ENCODE assay signal across 10 mouse cellular contexts in genomic region chr14:30828077-30828476, GRCm38 (mm10). TPM values are rescaled to one million over a fixed set of nuclear protein-coding genes. Genes with fewer than 3 reads are reported as not detected.
A peak's percentile ranks its signal among the peaks of the same experiment; 100 is the strongest.
DNase-seq lines count a peak whose midpoint lies in the region; ATAC-seq and TF ChIP-seq lines count a peak whose summit lies in the region.
"Had no signal": no experiment of that assay in that cellular context is flagged by ENCODE, and none has a peak within 500 bp of the region (broad histone marks: within the 10 kb centered on the region; RNA-seq: fewer than 3 reads in every experiment).

No protein-coding gene starts in this region.

- no peaks in the 10 kb centered on the region for H3K36me3 ChIP-seq in liver, adult 2 months (ENCODE audit: control insufficient read depth, insufficient read depth, low read length)
- no peaks in the 10 kb centered on the region for H3K36me3 ChIP-seq in liver, embryonic 13.5 days
- no peaks in the 10 kb centered on the region for H3K36me3 ChIP-seq in stomach, embryonic 15.5 days
- no peaks in the 10 kb centered on the region for H3K36me3 ChIP-seq in midbrain, embryonic 14.5 days (ENCODE audit: control insufficient read depth, insufficient read depth, low read length)

- H3K4me1 ChIP-seq in liver, adult 2 months (ENCODE audit: control insufficient read depth, insufficient read depth, low read length) = peaks cover 13% of the 10 kb centered on the region
- H3K4me1 ChIP-seq in liver, embryonic 13.5 days (replicated peaks) = peaks cover 70% of the 10 kb centered on the region
- peaks cover 34% of the 10 kb centered on the region for H3K4me1 ChIP-seq in stomach, embryonic 15.5 days
- H3K4me1 ChIP-seq in midbrain, embryonic 14.5 days (ENCODE audit: control insufficient read depth, insufficient read depth, low read length) = peaks cover 16% of the 10 kb centered on the region

- WGBS in liver, adult 2 months = 69% methylated on average over 4 of the region's 4 CpGs
- 82% methylated on average over 4 of the region's 4 CpGs for WGBS in liver, embryonic 13.5 days (ENCODE audit: insufficient replicate concordance)
- 61% methylated on average over 4 of the region's 4 CpGs for WGBS in stomach, embryonic 15.5 days
- 89% methylated on average over 4 of the region's 4 CpGs for WGBS in midbrain, embryonic 14.5 days

- ATAC-seq in liver, embryonic 13.5 days (ENCODE audit: low read depth) = no peak
- ATAC-seq in stomach, embryonic 15.5 days (ENCODE audit: insufficient read depth, low FRiP score, low read depth) = no peak
- no peak for ATAC-seq in midbrain, embryonic 14.5 days (ENCODE audit: low FRiP score, low TSS enrichment)

- no peak for TF ChIP-seq CTCF in liver, adult 2 months (IDR thresholded peaks at IDR 0.05; ENCODE audit: low read depth, low read length)

- peak overlapping the region; percentile 93 for H3K4me2 ChIP-seq in liver, embryonic 13.5 days
- H3K4me2 ChIP-seq in stomach, embryonic 15.5 days = no peak overlapping the region
- H3K4me2 ChIP-seq in midbrain, embryonic 14.5 days (ENCODE audit: low read length) = no peak overlapping the region

- H3K4me3 ChIP-seq in liver, adult 2 months (ENCODE audit: insufficient read depth, low read depth, low read length) = no peak overlapping the region
- no peak overlapping the region for H3K4me3 ChIP-seq in liver, embryonic 13.5 days (replicated peaks)
- H3K4me3 ChIP-seq in stomach, embryonic 15.5 days (replicated peaks) = no peak overlapping the region
- H3K4me3 ChIP-seq in midbrain, embryonic 14.5 days (replicated peaks; ENCODE audit: low read depth, low read length) = no peak overlapping the region

- H3K9me3 ChIP-seq in liver, embryonic 13.5 days (replicated peaks) = no peaks in the 10 kb centered on the region
- H3K9me3 ChIP-seq in stomach, embryonic 15.5 days = no peaks in the 10 kb centered on the region
- no peaks in the 10 kb centered on the region for H3K9me3 ChIP-seq in midbrain, embryonic 14.5 days (ENCODE audit: control insufficient read depth, low read length)

- peak; percentile 15 for DNase-seq in adrenal gland, postnatal 25 days
- no peak for DNase-seq in adrenal gland, adult 8-10 months
- DNase-seq in liver, adult 2 months (ENCODE audit: extremely low read depth, low read depth, low spot score) = peak; percentile 28
- DNase-seq in liver = no peak
- no peak for DNase-seq in liver, embryonic 13.5 days
- DNase-seq in layer of hippocampus, postnatal 25 days (ENCODE audit: extremely low spot score in 1 of 2, low spot score in 1 of 2) = no peak
- no peak for DNase-seq in midbrain, embryonic 14.5 days
- DNase-seq: cerebellum, postnatal 36 days; thymus, postnatal 4 days had no signal

- no peak for TF ChIP-seq POLR2A in liver, adult 2 months (IDR thresholded peaks at IDR 0.05; ENCODE audit: extremely low read depth, insufficient read depth, low read length)

- H3K27ac ChIP-seq in liver, adult 2 months (replicated peaks; ENCODE audit: insufficient read depth, low read depth, low read length) = peak overlapping the region; percentile 58
- H3K27ac ChIP-seq in liver, embryonic 13.5 days = peak overlapping the region; percentile 85
- H3K27ac ChIP-seq in stomach, embryonic 15.5 days = peak overlapping the region; percentile 13; the same call in 1 of the 2 replicates
- H3K27ac ChIP-seq in midbrain, embryonic 14.5 days (replicated peaks; ENCODE audit: low read depth, low read length) = no peak overlapping the region

- H3K27me3 ChIP-seq in liver, adult 2 months (ENCODE audit: control insufficient read depth, insufficient read depth, low read length) = no peaks in the 10 kb centered on the region
- no peaks in the 10 kb centered on the region for H3K27me3 ChIP-seq in liver, embryonic 13.5 days
- H3K27me3 ChIP-seq in stomach, embryonic 15.5 days (replicated peaks) = no peaks in the 10 kb centered on the region
- no peaks in the 10 kb centered on the region for H3K27me3 ChIP-seq in midbrain, embryonic 14.5 days (ENCODE audit: control insufficient read depth, insufficient read depth, low read length)

- peaks cover 24% of the 10 kb centered on the region for H3K79me2 ChIP-seq in liver, adult 2 months (ENCODE audit: control insufficient read depth, insufficient read depth, low read length)

- H3K9ac ChIP-seq in liver, adult 2 months (ENCODE audit: low read depth, low read length) = no peak overlapping the region; the same call in 1 of the 2 replicates
- no peak overlapping the region for H3K9ac ChIP-seq in liver, embryonic 13.5 days
- H3K9ac ChIP-seq in stomach, embryonic 15.5 days = no peak overlapping the region
- no peak overlapping the region for H3K9ac ChIP-seq in midbrain, embryonic 14.5 days (replicated peaks; ENCODE audit: low read length)

RNA-seq across cellular contexts. Expression of gene Tmem110, which starts 2.7 kb away (rescaled TPM):
- 15.4 and 27.1 TPM in 2 replicates for total RNA-seq in adrenal gland, postnatal 25 days (2021)
- 10 to 100 TPM; 20.1 to 23.7 (median 22.8) TPM for total RNA-seq in adrenal gland, adult 8-10 months (2022)
- 3.7 and 4.1 TPM in 2 replicates for total RNA-seq in liver, adult 2 months (2014; rRNA removed)
- 7.5 and 8.2 TPM in 2 replicates for polyA plus RNA-seq in liver, adult 2 months (2012; rRNA removed)
- 11.6 and 11.8 TPM in 2 replicates for polyA plus RNA-seq in liver, embryonic 13.5 days (2015; fragmentation: Nextera tagmentation; extraction: Ambion mirVana)
- 24.3 and 26.3 TPM in 2 replicates for polyA plus RNA-seq in stomach, embryonic 15.5 days (2015; fragmentation: Nextera tagmentation; extraction: Ambion mirVana)
- 10 to 100 TPM; 19.2 to 24.6 TPM for total RNA-seq in layer of hippocampus, postnatal 25 days (2021)
- polyA plus RNA-seq in midbrain, embryonic 14.5 days (2014; fragmentation: Nextera tagmentation; extraction: Ambion mirVana) = 16.1 and 18.7 TPM in 2 replicates

RNA-seq across cellular contexts. Expression of gene Mustn1, which starts 50.9 kb away (rescaled TPM):
- total RNA-seq in adrenal gland, postnatal 25 days (2021) = 2.5 and 3.3 TPM in 2 replicates
- total RNA-seq in adrenal gland, adult 8-10 months (2022) = 1 to 10 TPM; 1.7 to 2.9 (median 2.7) TPM
- 1.0 and 2.3 TPM in 2 replicates for total RNA-seq in liver, adult 2 months (2014; rRNA removed)
- polyA plus RNA-seq in liver, adult 2 months (2012; rRNA removed) = 4.1 and 4.4 TPM in 2 replicates
- 0.56 and 0.60 TPM in 2 replicates for polyA plus RNA-seq in liver, embryonic 13.5 days (2015; fragmentation: Nextera tagmentation; extraction: Ambion mirVana)
- 6.0 and 6.6 TPM in 2 replicates for polyA plus RNA-seq in stomach, embryonic 15.5 days (2015; fragmentation: Nextera tagmentation; extraction: Ambion mirVana)
- total RNA-seq in layer of hippocampus, postnatal 25 days (2021) = 1 to 10 TPM; 1.3 TPM
- polyA plus RNA-seq in midbrain, embryonic 14.5 days (2014; fragmentation: Nextera tagmentation; extraction: Ambion mirVana) = 0.18 and 0.34 TPM in 2 replicates

RNA-seq across cellular contexts. Expression of gene Itih4, which starts 58.2 kb away (rescaled TPM):
- 0.46 and 17.5 TPM in 2 replicates for total RNA-seq in adrenal gland, postnatal 25 days (2021)
- total RNA-seq in adrenal gland, adult 8-10 months (2022) = 1 to 10 TPM in 3 of 4 experiments, under 1 TPM in 1; 0.65 to 4.7 (median 2.9) TPM
- total RNA-seq in liver, adult 2 months (2014; rRNA removed) = 1,004 and 1,280 TPM in 2 replicates
- polyA plus RNA-seq in liver, adult 2 months (2012; rRNA removed) = 1,016 and 1,052 TPM in 2 replicates
- polyA plus RNA-seq in liver, embryonic 13.5 days (2015; fragmentation: Nextera tagmentation; extraction: Ambion mirVana) = 25.3 and 27.0 TPM in 2 replicates
- polyA plus RNA-seq in stomach, embryonic 15.5 days (2015; fragmentation: Nextera tagmentation; extraction: Ambion mirVana) = 3.2 and 7.8 TPM in 2 replicates
- total RNA-seq in layer of hippocampus, postnatal 25 days (2021) = not detected
- not detected in 2 replicates for polyA plus RNA-seq in midbrain, embryonic 14.5 days (2014; fragmentation: Nextera tagmentation; extraction: Ambion mirVana)

Comparison
In these comparisons a context has a peak if more than half of its experiments do, and no peak if none do; other contexts are left out.
1. DNase-seq: peak in adrenal gland, postnatal 25 days (single experiment) and liver, adult 2 months (single experiment); none in adrenal gland, adult 8-10 months (single experiment), liver (single experiment), liver, embryonic 13.5 days (single experiment), layer of hippocampus, postnatal 25 days (0 of 2) and midbrain, embryonic 14.5 days (single experiment).
2. RNA of gene Itih4, which starts 58.2 kb away (total RNA-seq): 1,004 to 1,280 TPM in liver, adult 2 months; 0.65 to 4.7 TPM in adrenal gland, adult 8-10 months, 0.46 to 17.5 TPM in adrenal gland, postnatal 25 days and not detected in layer of hippocampus, postnatal 25 days; every median in the first group is over 10 times any median in the second.